Comparison of ENCODE assay signal across 27 mouse cellular contexts in the genomic region with DNA sequence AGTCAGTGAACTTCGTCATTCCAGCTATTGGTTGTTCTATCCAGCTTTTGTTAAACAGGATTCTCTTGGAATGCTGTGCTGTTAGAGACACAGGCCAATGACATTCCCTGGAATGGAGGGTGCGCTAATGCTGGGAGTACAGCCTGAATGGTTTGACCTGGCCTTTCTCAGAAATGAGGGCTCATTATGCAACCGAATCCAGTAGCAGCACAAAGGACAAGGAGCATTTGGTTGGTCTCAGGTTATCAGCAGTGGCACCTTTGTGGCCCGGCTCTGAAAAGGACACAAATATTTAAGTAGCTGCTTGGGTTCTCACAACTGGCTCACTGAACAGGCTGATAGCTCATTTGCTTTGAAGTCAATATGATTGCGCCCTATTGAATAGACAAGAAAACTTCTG.
A peak's percentile ranks its signal among the peaks of the same experiment; 100 is the strongest.
DNase-seq lines count a peak whose midpoint lies in the region; ATAC-seq and TF ChIP-seq lines count a peak whose summit lies in the region.
"Had no signal": no experiment of that assay in that cellular context is flagged by ENCODE, and none has a peak within 500 bp of the region (broad histone marks: within the 10 kb centered on the region; RNA-seq: fewer than 3 reads in every experiment).

No protein-coding gene starts in this region.

- TF ChIP-seq CTCF in intestine, postnatal 0 days (IDR thresholded peaks at IDR 0.05; ENCODE audit: low read depth), result no peak

- no peaks in the 10 kb centered on the region for H3K36me3 ChIP-seq in intestine, embryonic 15.5 days
- no peaks in the 10 kb centered on the region for H3K36me3 ChIP-seq in intestine, postnatal 0 days (ENCODE audit: control insufficient read depth, insufficient read depth)
- H3K36me3 ChIP-seq in liver, embryonic 11.5 days (ENCODE audit: control insufficient read depth, insufficient read depth, low read length), result no peaks in the 10 kb centered on the region
- H3K36me3 ChIP-seq in liver, embryonic 12.5 days, result no peaks in the 10 kb centered on the region
- no peaks in the 10 kb centered on the region for H3K36me3 ChIP-seq in stomach, embryonic 15.5 days
- H3K36me3 ChIP-seq: embryonic facial prominence, embryonic 12.5 days; heart, embryonic 13.5 days; kidney, embryonic 15.5 days; midbrain, embryonic 15.5 days; neural tube, embryonic 13.5 days had no signal

- no peak overlapping the region for H3K4me2 ChIP-seq in intestine, embryonic 15.5 days (replicated peaks)
- no peak overlapping the region for H3K4me2 ChIP-seq in intestine, postnatal 0 days (replicated peaks; ENCODE audit: low read depth)
- no peak overlapping the region for H3K4me2 ChIP-seq in liver, embryonic 11.5 days
- no peak overlapping the region for H3K4me2 ChIP-seq in liver, embryonic 12.5 days
- H3K4me2 ChIP-seq in stomach, embryonic 15.5 days, result no peak overlapping the region
- H3K4me2 ChIP-seq: embryonic facial prominence, embryonic 12.5 days; heart, embryonic 13.5 days; kidney, embryonic 15.5 days; lung, embryonic 14.5 days; midbrain, embryonic 15.5 days; neural tube, embryonic 13.5 days had no signal

- H3K9me3 ChIP-seq in intestine, embryonic 15.5 days, result no peaks in the 10 kb centered on the region
- H3K9me3 ChIP-seq in intestine, postnatal 0 days (ENCODE audit: control insufficient read depth), result no peaks in the 10 kb centered on the region
- no peaks in the 10 kb centered on the region for H3K9me3 ChIP-seq in liver, embryonic 11.5 days (ENCODE audit: control insufficient read depth, low read length)
- no peaks in the 10 kb centered on the region for H3K9me3 ChIP-seq in liver, embryonic 12.5 days (replicated peaks)
- H3K9me3 ChIP-seq in stomach, embryonic 15.5 days, result no peaks in the 10 kb centered on the region
- H3K9me3 ChIP-seq: embryonic facial prominence, embryonic 12.5 days; heart, embryonic 13.5 days; kidney, embryonic 15.5 days; midbrain, embryonic 15.5 days; neural tube, embryonic 13.5 days had no signal

- H3K27me3 ChIP-seq in intestine, embryonic 15.5 days (replicated peaks), result no peaks in the 10 kb centered on the region
- H3K27me3 ChIP-seq in intestine, postnatal 0 days (replicated peaks; ENCODE audit: control insufficient read depth, insufficient read depth, low read length), result no peaks in the 10 kb centered on the region
- H3K27me3 ChIP-seq in liver, embryonic 11.5 days (replicated peaks; ENCODE audit: control insufficient read depth, insufficient read depth, low read length), result no peaks in the 10 kb centered on the region
- H3K27me3 ChIP-seq in liver, embryonic 12.5 days (replicated peaks), result no peaks in the 10 kb centered on the region
- no peaks in the 10 kb centered on the region for H3K27me3 ChIP-seq in stomach, embryonic 15.5 days (replicated peaks)
- H3K27me3 ChIP-seq: embryonic facial prominence, embryonic 12.5 days; heart, embryonic 13.5 days; kidney, embryonic 15.5 days; midbrain, embryonic 15.5 days; neural tube, embryonic 13.5 days had no signal

- no peak overlapping the region for H3K9ac ChIP-seq in intestine, embryonic 15.5 days
- H3K9ac ChIP-seq in intestine, postnatal 0 days (ENCODE audit: low read depth, low read length), result no peak overlapping the region
- no peak overlapping the region for H3K9ac ChIP-seq in liver, embryonic 11.5 days (ENCODE audit: low read depth, low read length)
- H3K9ac ChIP-seq in liver, embryonic 12.5 days, result no peak overlapping the region
- H3K9ac ChIP-seq in stomach, embryonic 15.5 days, result no peak overlapping the region
- H3K9ac ChIP-seq: embryonic facial prominence, embryonic 12.5 days; forebrain, postnatal 0 days; heart, embryonic 13.5 days; kidney, embryonic 15.5 days; lung, embryonic 14.5 days; midbrain, embryonic 15.5 days; neural tube, embryonic 13.5 days had no signal

- no peak overlapping the region for H3K27ac ChIP-seq in intestine, embryonic 15.5 days
- H3K27ac ChIP-seq in intestine, postnatal 0 days (ENCODE audit: low read depth, low read length), result no peak overlapping the region
- H3K27ac ChIP-seq in liver, embryonic 11.5 days (ENCODE audit: low read depth, low read length), result no peak overlapping the region
- no peak overlapping the region for H3K27ac ChIP-seq in liver, embryonic 12.5 days
- no peak overlapping the region for H3K27ac ChIP-seq in stomach, embryonic 15.5 days
- H3K27ac ChIP-seq: embryonic facial prominence, embryonic 12.5 days; heart, adult 2 months; heart, embryonic 13.5 days; hindbrain, postnatal 0 days; kidney, embryonic 15.5 days; layer of hippocampus, adult 2 months; macrophage; midbrain, embryonic 15.5 days; neural tube, embryonic 13.5 days had no signal

- peak; percentile 41; the same call in 1 of the 2 replicates for ATAC-seq in intestine, embryonic 15.5 days
- no peak for ATAC-seq in intestine, postnatal 0 days
- no peak for ATAC-seq in liver, embryonic 11.5 days (replicated peaks; ENCODE audit: low FRiP score)
- ATAC-seq in liver, embryonic 12.5 days, result peak; percentile 42; the same call in 1 of the 2 replicates
- peak; percentile 75 for ATAC-seq in stomach, embryonic 15.5 days (ENCODE audit: insufficient read depth, low FRiP score, low read depth)
- ATAC-seq: forebrain, postnatal 0 days; hindbrain, postnatal 0 days; midbrain, embryonic 15.5 days had no signal

- peak; percentile 26 for DNase-seq in liver
- DNase-seq in liver, embryonic 11.5 days (ENCODE audit: low spot score), result no peak
- no peak for DNase-seq in urinary bladder, postnatal 36 days (ENCODE audit: low spot score in 2 of 2)
- no peak for DNase-seq in layer of hippocampus, postnatal 36 days
- DNase-seq: adrenal gland, adult 2 months; cerebellum, adult 11-12 months; cerebellum, postnatal 10 days; forebrain, postnatal 0 days; gastrocnemius, postnatal 36 days; heart, adult 2 months; heart, postnatal 14 days; lung, embryonic 14.5 days; retina, postnatal 1 day; right cerebral cortex, postnatal 25 days; spleen, adult 18-20 months had no signal

- H3K4me3 ChIP-seq in intestine, embryonic 15.5 days (replicated peaks), result no peak overlapping the region
- H3K4me3 ChIP-seq in intestine, postnatal 0 days (ENCODE audit: low read depth, low read length), result no peak overlapping the region
- H3K4me3 ChIP-seq in liver, embryonic 11.5 days (ENCODE audit: low read depth, low read length), result no peak overlapping the region
- H3K4me3 ChIP-seq in liver, embryonic 12.5 days, result no peak overlapping the region
- no peak overlapping the region for H3K4me3 ChIP-seq in stomach, embryonic 15.5 days (replicated peaks)
- H3K4me3 ChIP-seq: embryonic facial prominence, embryonic 12.5 days; heart, adult 2 months; heart, embryonic 13.5 days; kidney, embryonic 15.5 days; layer of hippocampus, adult 2 months; midbrain, embryonic 15.5 days; neural tube, embryonic 13.5 days had no signal

- WGBS in intestine, embryonic 15.5 days, result 78% methylated on average over 5 of the region's 5 CpGs
- WGBS in intestine, postnatal 0 days, result 73% methylated on average over 5 of the region's 5 CpGs
- 69% methylated on average over 5 of the region's 5 CpGs for WGBS in liver, embryonic 11.5 days
- WGBS in liver, embryonic 12.5 days (ENCODE audit: insufficient replicate concordance), result 68% methylated on average over 5 of the region's 5 CpGs
- WGBS in stomach, embryonic 15.5 days, result 74% methylated on average over 5 of the region's 5 CpGs

- H3K4me1 ChIP-seq in intestine, embryonic 15.5 days (replicated peaks), result no peaks in the 10 kb centered on the region
- no peaks in the 10 kb centered on the region for H3K4me1 ChIP-seq in intestine, postnatal 0 days (replicated peaks; ENCODE audit: control insufficient read depth, insufficient read depth, low read length)
- H3K4me1 ChIP-seq in liver, embryonic 11.5 days (replicated peaks; ENCODE audit: control insufficient read depth, insufficient read depth, low read length), result no peaks in the 10 kb centered on the region
- H3K4me1 ChIP-seq in liver, embryonic 12.5 days, result peaks cover 11% of the 10 kb centered on the region
- H3K4me1 ChIP-seq in stomach, embryonic 15.5 days, result no peaks in the 10 kb centered on the region
- H3K4me1 ChIP-seq: embryonic facial prominence, embryonic 12.5 days; heart, embryonic 13.5 days; kidney, embryonic 15.5 days; midbrain, embryonic 15.5 days; neural tube, embryonic 13.5 days had no signal

Comparison
In these comparisons a context has a peak if more than half of its experiments do, and no peak if none do; other contexts are left out.
1. ATAC-seq: peak in intestine, embryonic 15.5 days (single experiment), liver, embryonic 12.5 days (single experiment) and stomach, embryonic 15.5 days (single experiment); none in intestine, postnatal 0 days (single experiment) and liver, embryonic 11.5 days (single experiment).